Mouse (Mus musculus): Measurements from ENCODE around the gene Acsl1.

DNA sequence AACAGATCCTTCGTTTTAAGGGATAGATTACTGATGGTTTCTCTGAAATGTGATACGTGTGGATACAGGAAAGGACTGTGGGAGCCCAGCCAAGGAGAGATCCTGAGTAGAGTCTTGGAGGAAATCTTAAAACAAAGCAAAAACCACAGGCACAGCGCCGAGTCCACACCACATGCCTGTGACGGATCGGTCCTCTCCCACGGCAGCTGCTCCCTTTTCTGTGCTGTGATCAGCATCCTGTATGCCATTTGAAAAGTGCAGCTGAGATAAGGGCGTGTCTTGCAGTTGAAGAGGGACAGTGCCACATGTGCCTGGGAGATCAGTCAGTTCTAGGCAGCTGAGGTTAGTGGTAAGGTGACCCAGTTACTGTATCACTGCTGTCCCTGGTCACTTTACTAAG, 41.7 kb downstream of the Acsl1 start:
- no peak for TF ChIP-seq CTCF (IDR thresholded peaks at IDR 0.05; ENCODE audit: extremely low read depth, insufficient read length, insufficient replicate concordance, low read depth, low read length)
- TF ChIP-seq POLR2A (IDR thresholded peaks at IDR 0.05; ENCODE audit: low read depth, low read length), result no peak
